Mouse (Mus musculus): ENCODE results near the gene Vdac2. TPM values are rescaled to one million over a fixed set of nuclear protein-coding genes. Genes with fewer than 3 reads are reported as not detected.

Vdac2 gene
- 276 and 279 TPM in 2 replicates for polyA plus RNA-seq (2015; fragmentation: Nextera tagmentation; extraction: Ambion mirVana)

GRCm38 (mm10) chr14:21824938-21825337 lies at the start of gene Vdac2:
Vdac2 (plus strand) TSS chr14:21825238.
- 89% methylated on average over 2 of the region's 2 CpGs for WGBS
- no peaks in the 10 kb centered on the region for H3K36me3 ChIP-seq (ENCODE audit: control insufficient read depth, insufficient read depth, low read length)
- no peak within 1 kb of the TSS for H3K4me2 ChIP-seq (replicated peaks; ENCODE audit: low read depth)
- no peaks in the 10 kb centered on the region for H3K27me3 ChIP-seq (ENCODE audit: control insufficient read depth, insufficient read depth, low read length)
- DNase-seq (ENCODE audit: low spot score) (no peak), ATAC-seq (ENCODE audit: low FRiP score, low TSS enrichment) (no peak)
- H3K9me3 ChIP-seq (ENCODE audit: control insufficient read depth, low read length), result no peaks in the 10 kb centered on the region
- H3K4me3 ChIP-seq (ENCODE audit: low read depth, low read length), result no peak within 1 kb of the TSS
- peak within 1 kb of the TSS; percentile 53; the same call in 1 of the 2 replicates for H3K27ac ChIP-seq (replicated peaks)
- TF ChIP-seq EP300 (optimal IDR thresholded peaks at IDR 0.05), result no peak
- no peak for TF ChIP-seq CTCF (IDR thresholded peaks at IDR 0.05; ENCODE audit: low read depth)
- H3K9ac ChIP-seq (ENCODE audit: low read length), result no peak within 1 kb of the TSS
- no peaks in the 10 kb centered on the region; the same call in 1 of the 2 replicates for H3K4me1 ChIP-seq (replicated peaks; ENCODE audit: control insufficient read depth, insufficient read depth)

GRCm38 (mm10) chr14:21776201-21776600 lies 48.8 kb upstream of the Vdac2 start:
- no peaks in the 10 kb centered on the region for H3K27me3 ChIP-seq (ENCODE audit: control insufficient read depth, insufficient read depth, low read length)
- no peak overlapping the region for H3K27ac ChIP-seq (replicated peaks)
- 0 out of 2 replicates have a peak, but pooled peaks cover 7% of the 10 kb centered on the region for H3K36me3 ChIP-seq (ENCODE audit: control insufficient read depth, insufficient read depth, low read length)
- whole genome bisulfite sequencing, result 91% methylated on average over 4 of the region's 4 CpGs
- H3K4me1 ChIP-seq (replicated peaks; ENCODE audit: control insufficient read depth, insufficient read depth), result no peaks in the 10 kb centered on the region
- no peak for DNase-seq (ENCODE audit: low spot score)
- no peak overlapping the region for H3K9ac ChIP-seq (ENCODE audit: low read length)
- H3K9me3 ChIP-seq (ENCODE audit: control insufficient read depth, low read length), result no peaks in the 10 kb centered on the region
- no peak overlapping the region for H3K4me2 ChIP-seq (replicated peaks; ENCODE audit: low read depth)
- H3K4me3 ChIP-seq (ENCODE audit: low read depth, low read length), result no peak overlapping the region
- TF ChIP-seq EP300 (optimal IDR thresholded peaks at IDR 0.05) (no peak), CTCF (IDR thresholded peaks at IDR 0.05; ENCODE audit: low read depth) (no peak)
- no peak for ATAC-seq (ENCODE audit: low FRiP score, low TSS enrichment)

GRCm38 (mm10) chr14:21786500-21786899 lies 38.5 kb upstream of the Vdac2 start:
- no peak overlapping the region for H3K9ac ChIP-seq (ENCODE audit: low read length)
- no peak overlapping the region for H3K4me2 ChIP-seq (replicated peaks; ENCODE audit: low read depth)
- no peaks in the 10 kb centered on the region for H3K9me3 ChIP-seq (ENCODE audit: control insufficient read depth, low read length)
- no peaks in the 10 kb centered on the region for H3K4me1 ChIP-seq (replicated peaks; ENCODE audit: control insufficient read depth, insufficient read depth)
- no peak for TF ChIP-seq EP300 (optimal IDR thresholded peaks at IDR 0.05)
- TF ChIP-seq CTCF (IDR thresholded peaks at IDR 0.05; ENCODE audit: low read depth), result no peak
- no peaks in the 10 kb centered on the region for H3K27me3 ChIP-seq (ENCODE audit: control insufficient read depth, insufficient read depth, low read length)
- DNase-seq (ENCODE audit: low spot score) (no peak), ATAC-seq (ENCODE audit: low FRiP score, low TSS enrichment) (no peak)
- H3K27ac ChIP-seq (replicated peaks), result no peak overlapping the region
- H3K4me3 ChIP-seq (ENCODE audit: low read depth, low read length), result no peak overlapping the region
- WGBS, result 78% methylated on average over 4 of the region's 4 CpGs
- H3K36me3 ChIP-seq (ENCODE audit: control insufficient read depth, insufficient read depth, low read length), result peaks cover 4% of the 10 kb centered on the region; the same call in 1 of the 2 replicates

GRCm38 (mm10) chr14:21787374-21787773 lies 37.7 kb upstream of the Vdac2 start:
- 90% methylated on average over 3 of the region's 3 CpGs for WGBS
- no peak for ATAC-seq (ENCODE audit: low FRiP score, low TSS enrichment)
- no peaks in the 10 kb centered on the region for H3K4me1 ChIP-seq (replicated peaks; ENCODE audit: control insufficient read depth, insufficient read depth)
- peaks cover 4% of the 10 kb centered on the region; the same call in 1 of the 2 replicates for H3K36me3 ChIP-seq (ENCODE audit: control insufficient read depth, insufficient read depth, low read length)
- H3K9me3 ChIP-seq (ENCODE audit: control insufficient read depth, low read length), result no peaks in the 10 kb centered on the region
- H3K4me3 ChIP-seq (ENCODE audit: low read depth, low read length), result no peak overlapping the region
- H3K27ac ChIP-seq (replicated peaks), result no peak overlapping the region
- no peak for TF ChIP-seq EP300 (optimal IDR thresholded peaks at IDR 0.05)
- no peak for TF ChIP-seq CTCF (IDR thresholded peaks at IDR 0.05; ENCODE audit: low read depth)
- DNase-seq (ENCODE audit: low spot score), result no peak
- H3K4me2 ChIP-seq (replicated peaks; ENCODE audit: low read depth), result no peak overlapping the region
- H3K9ac ChIP-seq (ENCODE audit: low read length), result no peak overlapping the region
- no peaks in the 10 kb centered on the region for H3K27me3 ChIP-seq (ENCODE audit: control insufficient read depth, insufficient read depth, low read length)

GRCm38 (mm10) chr14:21788121-21788520 lies 36.9 kb upstream of the Vdac2 start:
- Histone ChIP-seq H3K9me3 (ENCODE audit: control insufficient read depth, low read length) (no peaks in the 10 kb centered on the region), H3K4me1 (replicated peaks; ENCODE audit: control insufficient read depth, insufficient read depth) (no peaks in the 10 kb centered on the region), H3K27ac (replicated peaks) (no peak overlapping the region), H3K9ac (ENCODE audit: low read length) (no peak overlapping the region), H3K36me3 (ENCODE audit: control insufficient read depth, insufficient read depth, low read length) (peaks cover 4% of the 10 kb centered on the region; the same call in 1 of the 2 replicates), H3K4me2 (replicated peaks; ENCODE audit: low read depth) (no peak overlapping the region), H3K27me3 (ENCODE audit: control insufficient read depth, insufficient read depth, low read length) (no peaks in the 10 kb centered on the region), H3K4me3 (ENCODE audit: low read depth, low read length) (no peak overlapping the region)
- ATAC-seq (ENCODE audit: low FRiP score, low TSS enrichment), result no peak
- WGBS, result 98% methylated on average over 5 of the region's 5 CpGs
- no peak for TF ChIP-seq EP300 (optimal IDR thresholded peaks at IDR 0.05)
- no peak for TF ChIP-seq CTCF (IDR thresholded peaks at IDR 0.05; ENCODE audit: low read depth)
- no peak for DNase-seq (ENCODE audit: low spot score)

GRCm38 (mm10) chr14:21790585-21791251 lies 34.3 kb upstream of the Vdac2 start:
- ATAC-seq (ENCODE audit: low FRiP score, low TSS enrichment), result no peak
- Histone ChIP-seq H3K27ac (replicated peaks) (no peak overlapping the region), H3K9ac (ENCODE audit: low read length) (no peak overlapping the region), H3K4me1 (replicated peaks; ENCODE audit: control insufficient read depth, insufficient read depth) (no peaks in the 10 kb centered on the region), H3K27me3 (ENCODE audit: control insufficient read depth, insufficient read depth, low read length) (no peaks in the 10 kb centered on the region), H3K4me2 (replicated peaks; ENCODE audit: low read depth) (no peak overlapping the region), H3K9me3 (ENCODE audit: control insufficient read depth, low read length) (no peaks in the 10 kb centered on the region), H3K36me3 (ENCODE audit: control insufficient read depth, insufficient read depth, low read length) (peaks cover 4% of the 10 kb centered on the region; the same call in 1 of the 2 replicates), H3K4me3 (ENCODE audit: low read depth, low read length) (no peak overlapping the region)
- no peak for DNase-seq (ENCODE audit: low spot score)
- 81% methylated on average over 9 of the region's 9 CpGs for WGBS
- no peak for TF ChIP-seq CTCF (IDR thresholded peaks at IDR 0.05; ENCODE audit: low read depth)
- no peak for TF ChIP-seq EP300 (optimal IDR thresholded peaks at IDR 0.05)
